Mouse (Mus musculus): ENCODE results near the gene Ngdn. TPM values are rescaled to one million over a fixed set of nuclear protein-coding genes. Genes with fewer than 3 reads are reported as not detected.
"Not testable (repeated sequence)": the region's sequence is repeated elsewhere in the genome, so short reads cannot be mapped to it uniquely, and the experiment has no call there.

The Ngdn gene
- total RNA-seq, 2 experiments from 2014 or later, result 30.6 to 33.9 TPM

GRCm38 (mm10) chr14:54997297-54997696, 18.0 kb upstream of the Ngdn start:
- intact Hi-C loops (cut with DNase I), result no loop called here
- DNase-seq, result peak in 1 of 2 experiments; percentile 37

- intact Hi-C loops (cut with DNase I), result no loop called here
- peak in 1 of 2 experiments; percentile 5 for DNase-seq
Measured at GRCm38 (mm10) chr14:54998680-54999079, 16.6 kb upstream of the Ngdn start.

GRCm38 (mm10) chr14:54999868-55000267, 15.4 kb upstream of the Ngdn start:
- intact Hi-C loops (cut with DNase I); DNase-seq: not testable (repeated sequence)

- peak; percentile 7 to 32 for DNase-seq
- intact Hi-C loops (cut with DNase I), result no loop called here
Measured at GRCm38 (mm10) chr14:55000814-55001213, 14.4 kb upstream of the Ngdn start.

DNA sequence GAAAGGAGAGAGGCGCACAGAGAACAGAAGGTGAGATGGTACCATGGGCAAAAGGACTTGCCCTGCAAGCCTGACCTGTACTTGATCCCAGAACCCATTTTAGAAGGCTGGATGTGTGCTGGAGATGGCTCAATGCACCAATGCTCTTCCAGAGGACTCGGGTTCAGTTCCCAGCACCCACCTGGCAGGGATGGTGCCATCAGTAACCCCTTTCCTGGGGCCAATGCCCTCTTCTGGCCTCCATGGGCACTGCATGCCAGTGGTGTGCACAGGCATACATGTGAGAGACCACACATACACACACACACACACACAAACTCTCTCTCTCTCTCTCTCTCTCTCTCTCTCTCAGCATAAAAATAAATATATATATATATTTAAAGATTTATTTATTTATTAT, 13.8 kb upstream of the Ngdn start:
- DNase-seq, result peak; percentile 48 to 66
- intact Hi-C loops (cut with DNase I), result no loop called here

DNA sequence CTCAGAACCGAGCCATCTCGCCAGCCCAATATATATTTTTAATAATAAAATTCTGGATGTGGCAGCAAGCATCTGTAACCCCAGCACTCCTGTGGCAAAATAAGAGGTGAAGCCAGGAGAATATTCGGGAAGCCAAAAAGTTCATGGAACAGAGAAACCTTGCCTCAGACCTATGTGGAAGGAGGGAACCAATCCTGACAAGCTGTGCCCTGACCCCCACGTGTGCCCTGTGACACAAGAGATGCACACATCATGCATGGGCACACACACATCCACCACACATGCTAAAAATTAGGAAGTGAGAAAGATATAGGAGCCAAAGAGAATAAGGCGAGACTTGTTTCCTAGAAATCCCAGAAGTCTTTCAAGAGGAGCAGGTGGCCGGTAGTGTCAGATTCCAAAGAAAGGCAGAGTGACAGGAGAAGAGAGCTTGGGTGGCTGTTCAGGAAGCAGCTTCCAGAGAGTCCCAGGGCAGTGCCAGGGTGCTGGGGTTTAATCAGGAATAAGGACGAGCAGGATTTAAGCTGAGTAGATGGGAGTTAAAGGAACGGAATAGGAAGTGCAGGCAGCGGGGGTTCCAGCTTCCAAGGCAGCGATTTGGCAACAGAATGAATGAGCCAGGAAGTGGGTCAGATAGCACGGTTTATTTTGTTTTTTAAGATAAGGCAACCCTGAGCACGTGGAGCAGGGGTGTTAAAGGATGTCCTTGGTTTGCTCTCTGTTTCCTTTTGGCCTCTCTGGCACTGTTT, 13.1 kb upstream of the Ngdn start:
- peak; percentile 63 to 66 for DNase-seq
- intact Hi-C loops (cut with DNase I), result no loop called here

- DNase-seq, result peak in 1 of 2 experiments; percentile 58
- intact Hi-C loops (cut with DNase I), result no loop called here
Measured at GRCm38 (mm10) chr14:55002687-55003120, 12.6 kb upstream of the Ngdn start.

- intact Hi-C loops (cut with DNase I), result no loop called here
- peak; percentile 89 for DNase-seq
Measured at GRCm38 (mm10) chr14:55003878-55004855, 11.1 kb upstream of the Ngdn start.

DNA sequence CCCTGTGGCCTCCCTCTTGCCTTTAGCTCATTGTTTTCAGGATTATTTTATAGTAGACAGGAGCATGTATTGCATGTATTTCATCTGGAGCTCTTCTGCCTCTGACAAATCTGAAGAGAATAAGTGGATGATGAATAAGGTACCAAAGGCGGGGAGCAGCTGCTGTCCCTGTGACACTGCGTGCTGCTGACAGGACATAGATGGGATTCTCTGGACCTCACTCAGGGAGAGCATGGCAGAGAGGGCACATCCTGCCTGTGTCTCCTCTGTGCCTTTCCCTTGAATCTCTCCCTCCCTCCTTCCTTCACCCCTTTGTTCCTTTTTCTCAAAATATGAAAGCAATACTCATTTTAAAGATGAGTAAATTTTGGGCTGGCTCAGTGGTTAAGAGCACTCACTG, 9.7 kb upstream of the Ngdn start:
- intact Hi-C loops (cut with DNase I), result no loop called here
- peak; percentile 40 to 42 for DNase-seq

- peak; percentile 22 to 42 for DNase-seq
- intact Hi-C loops (cut with DNase I), result no loop called here
Measured at GRCm38 (mm10) chr14:55005967-55006366, 9.3 kb upstream of the Ngdn start.

DNA sequence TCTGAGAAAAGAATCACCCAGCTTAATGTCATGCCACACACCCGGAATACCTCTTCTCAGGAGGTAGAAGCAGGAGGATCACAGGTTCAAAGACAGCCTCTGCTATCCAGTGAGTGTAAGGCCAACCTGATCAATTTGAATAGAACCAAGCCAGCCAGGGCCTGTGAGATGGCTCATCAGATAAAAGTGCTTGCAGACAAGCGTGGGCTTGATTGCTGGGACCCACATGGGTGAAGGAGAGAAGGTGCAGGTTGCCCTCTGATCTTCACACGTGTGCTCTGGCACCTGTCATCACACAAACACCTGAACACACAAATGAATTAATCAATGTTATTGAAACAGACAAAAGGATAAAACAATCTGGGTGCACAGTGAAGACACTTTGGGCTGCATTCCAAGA, 8.7 kb upstream of the Ngdn start:
- peak in 1 of 2 experiments; percentile 10 for DNase-seq
- intact Hi-C loops (cut with DNase I), result no loop called here

- DNase-seq, result peak; percentile 12 to 39
- intact Hi-C loops (cut with DNase I), result no loop called here
Measured at GRCm38 (mm10) chr14:55007120-55007908, 7.9 kb upstream of the Ngdn start.

- intact Hi-C loops (cut with DNase I), result no loop called here
- DNase-seq, result peak in 1 of 2 experiments; percentile 37
Measured at GRCm38 (mm10) chr14:55008417-55008816, 6.8 kb upstream of the Ngdn start.

DNA sequence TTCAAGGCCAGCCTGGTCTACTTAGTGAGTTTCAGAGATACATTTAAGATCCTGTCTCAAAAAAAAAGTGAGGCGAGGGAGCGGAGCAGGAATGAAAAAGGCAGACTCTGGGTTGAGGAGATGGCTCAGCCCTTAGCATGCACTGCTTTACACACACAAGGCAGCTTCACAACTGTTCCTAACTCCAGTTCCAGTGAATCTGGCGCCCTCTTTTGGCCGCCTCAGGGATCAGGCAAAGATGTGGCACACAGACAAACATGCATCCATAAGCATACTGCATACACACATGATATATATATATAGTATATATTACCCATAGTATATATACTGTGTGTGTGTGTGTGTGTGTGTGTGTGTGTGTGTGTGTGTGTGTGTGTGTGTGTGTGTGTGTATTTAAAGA, 4.1 kb upstream of the Ngdn start:
- intact Hi-C loops (cut with DNase I), result no loop called here
- no peak for DNase-seq

GRCm38 (mm10) chr14:55014591-55014990, 663 bp upstream of the Ngdn start:
- intact Hi-C loops (cut with DNase I), result loop anchor here (2.0 kb wide), 3 partner anchors 76 to 172 kb away; no protein-coding TSS in a partner anchor
- no peak for DNase-seq

DNA sequence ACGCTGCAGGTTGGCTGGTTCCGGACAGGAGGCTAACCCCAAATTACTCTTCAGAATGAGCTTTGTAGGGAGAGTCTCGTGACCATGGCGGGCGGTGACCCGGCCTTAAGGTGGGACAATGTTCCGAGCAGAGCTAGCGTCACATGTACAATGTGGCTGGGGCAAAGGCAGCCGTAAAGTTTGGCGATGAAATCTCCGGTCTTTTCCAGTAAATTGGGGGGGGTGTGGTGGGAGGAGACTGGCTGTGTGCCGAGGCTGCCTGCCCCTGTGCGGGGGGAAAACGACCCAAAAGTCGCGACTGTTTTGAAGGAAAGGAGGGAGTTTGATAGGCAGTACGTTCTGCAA, 485 bp downstream of the Ngdn start:
- no peak for DNase-seq
- intact Hi-C loops (cut with DNase I), result loop anchor here (2.0 kb wide), 3 partner anchors 77 to 173 kb away; no protein-coding TSS in a partner anchor

DNA sequence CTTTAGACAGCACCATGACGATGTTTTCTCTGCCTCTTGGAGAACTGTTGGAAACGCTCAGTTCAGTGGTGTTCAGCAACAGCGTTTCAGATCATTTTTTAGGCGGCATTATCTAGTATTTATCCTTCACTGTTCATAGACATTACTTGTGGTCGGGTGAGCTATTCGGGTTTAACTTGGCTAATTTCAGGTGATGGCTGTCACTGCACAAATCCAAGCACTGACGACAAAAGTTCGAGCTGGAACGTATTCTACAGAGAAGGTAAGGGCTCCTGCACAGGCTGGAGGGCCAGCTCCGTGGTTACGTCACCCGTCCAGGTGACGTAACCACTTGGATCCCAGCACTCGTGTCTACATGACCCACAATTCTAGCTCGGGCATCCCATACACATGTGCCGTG, 1.6 kb downstream of the Ngdn start:
- intact Hi-C loops (cut with DNase I), result no loop called here
- no peak for DNase-seq

GRCm38 (mm10) chr14:55020394-55020793, 5.1 kb downstream of the Ngdn start:
- no peak for DNase-seq

DNA sequence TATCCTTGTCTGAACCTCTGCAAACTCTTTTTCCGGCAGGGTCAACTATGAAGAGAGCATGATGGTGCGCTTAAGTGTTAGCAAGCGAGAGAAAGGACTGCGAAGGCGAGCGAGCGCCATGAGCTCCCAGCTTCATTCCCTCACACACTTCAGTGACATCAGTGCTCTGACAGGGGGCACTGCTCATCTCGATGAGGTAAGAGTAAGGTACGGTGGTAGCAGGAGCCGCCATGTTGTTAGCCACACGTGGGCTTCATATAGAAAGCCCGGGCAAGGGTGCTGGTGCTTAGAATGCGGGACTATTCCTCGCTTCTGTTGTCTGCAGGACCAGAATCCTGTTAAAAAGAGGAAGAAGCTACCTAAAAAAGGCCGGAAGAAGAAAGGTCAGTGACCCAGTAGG, 7.8 kb downstream of the Ngdn start:
- intact Hi-C loops (cut with DNase I), result no loop called here
- no peak for DNase-seq

More at GRCm38 (mm10) chr14:55020394-55020793, 5.1 kb downstream of the Ngdn start:
- intact Hi-C loops (cut with DNase I), result no loop called here

DNA sequence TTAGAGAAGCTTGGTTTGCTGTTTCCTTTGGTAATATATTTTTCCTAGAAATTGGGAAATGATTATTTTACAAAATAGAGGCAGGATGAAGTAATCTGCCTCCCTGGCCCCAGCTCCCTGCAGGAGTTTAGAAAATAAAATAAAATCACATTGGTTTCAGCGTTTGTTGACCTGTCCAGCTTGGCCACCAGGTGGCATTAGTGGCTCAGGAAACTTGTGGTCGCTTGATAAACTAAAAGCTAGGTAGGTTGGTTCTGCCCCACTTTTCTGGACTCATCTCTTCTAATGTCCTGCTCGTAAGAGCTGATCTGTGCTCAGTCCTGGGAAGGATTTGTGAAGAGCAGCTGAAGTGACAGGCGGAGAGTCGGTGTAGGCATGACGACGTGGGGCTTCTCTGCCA, 9.0 kb downstream of the Ngdn start:
- intact Hi-C loops (cut with DNase I), result loop anchor here (1.0 kb wide), 2 partner anchors 55 to 74 kb away; no protein-coding TSS in a partner anchor
- DNase-seq, result peak; percentile 59 to 77

Measured in heart, postnatal 10 days (tissue).